Mouse (Mus musculus): ENCODE measurements around the gene Iqcf3. TPM values are rescaled to one million over a fixed set of nuclear protein-coding genes. Genes with fewer than 3 reads are reported as not detected.

The Iqcf3 gene
- polyA plus RNA-seq, 1 experiment from 2014 or later = not detected

DNA sequence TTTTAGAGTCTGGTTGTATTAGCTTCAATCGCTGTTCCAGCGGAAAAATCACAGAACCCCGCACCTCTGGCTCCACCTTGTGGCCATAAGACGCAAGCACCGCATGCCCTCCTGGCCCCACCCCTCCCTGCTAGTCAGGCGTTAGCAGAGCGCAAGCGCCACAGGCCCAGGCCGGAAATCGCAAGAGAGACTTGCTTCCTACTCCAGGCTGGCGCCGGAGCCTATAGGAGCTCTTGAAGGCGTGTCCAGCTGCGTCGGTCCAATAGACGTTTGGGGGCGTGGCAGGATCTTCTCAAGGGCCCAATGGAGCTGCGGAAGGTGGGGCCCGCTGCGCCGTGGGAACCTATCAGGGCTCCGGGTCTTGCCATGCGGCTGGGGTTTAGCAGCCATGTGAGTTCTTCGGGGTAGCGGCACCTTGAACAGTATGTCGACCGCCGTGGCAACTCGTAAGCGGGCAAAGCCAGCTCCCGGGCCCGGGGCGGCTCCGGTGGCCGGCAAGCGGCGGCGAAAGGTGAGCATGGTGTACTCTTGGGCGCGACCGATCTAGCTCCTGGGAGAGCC lies 84.4 kb downstream of the Iqcf3 start, which contains the start of gene Parp3:
Gene Parp3, minus strand, starts transcription at position 26 of the 561 bp plus-strand sequence.
- Histone ChIP-seq H3K36me3 (peaks cover 16% of the 10 kb centered on the region), H3K4me2 (peak within 1 kb of the TSS; percentile 96), H3K27me3 (replicated peaks) (no peaks in the 10 kb centered on the region), H3K9ac (replicated peaks) (peak within 1 kb of the TSS; percentile 62), H3K4me1 (peaks cover 44% of the 10 kb centered on the region), H3K9me3 (replicated peaks) (no peaks in the 10 kb centered on the region), H3K4me3 (replicated peaks) (peak within 1 kb of the TSS; percentile 89), H3K27ac (replicated peaks) (peak within 1 kb of the TSS; percentile 43)
- WGBS = under 1% methylated on average over 41 of the region's 41 CpGs
- peak; percentile 97 for ATAC-seq (ENCODE audit: low FRiP score)

DNA sequence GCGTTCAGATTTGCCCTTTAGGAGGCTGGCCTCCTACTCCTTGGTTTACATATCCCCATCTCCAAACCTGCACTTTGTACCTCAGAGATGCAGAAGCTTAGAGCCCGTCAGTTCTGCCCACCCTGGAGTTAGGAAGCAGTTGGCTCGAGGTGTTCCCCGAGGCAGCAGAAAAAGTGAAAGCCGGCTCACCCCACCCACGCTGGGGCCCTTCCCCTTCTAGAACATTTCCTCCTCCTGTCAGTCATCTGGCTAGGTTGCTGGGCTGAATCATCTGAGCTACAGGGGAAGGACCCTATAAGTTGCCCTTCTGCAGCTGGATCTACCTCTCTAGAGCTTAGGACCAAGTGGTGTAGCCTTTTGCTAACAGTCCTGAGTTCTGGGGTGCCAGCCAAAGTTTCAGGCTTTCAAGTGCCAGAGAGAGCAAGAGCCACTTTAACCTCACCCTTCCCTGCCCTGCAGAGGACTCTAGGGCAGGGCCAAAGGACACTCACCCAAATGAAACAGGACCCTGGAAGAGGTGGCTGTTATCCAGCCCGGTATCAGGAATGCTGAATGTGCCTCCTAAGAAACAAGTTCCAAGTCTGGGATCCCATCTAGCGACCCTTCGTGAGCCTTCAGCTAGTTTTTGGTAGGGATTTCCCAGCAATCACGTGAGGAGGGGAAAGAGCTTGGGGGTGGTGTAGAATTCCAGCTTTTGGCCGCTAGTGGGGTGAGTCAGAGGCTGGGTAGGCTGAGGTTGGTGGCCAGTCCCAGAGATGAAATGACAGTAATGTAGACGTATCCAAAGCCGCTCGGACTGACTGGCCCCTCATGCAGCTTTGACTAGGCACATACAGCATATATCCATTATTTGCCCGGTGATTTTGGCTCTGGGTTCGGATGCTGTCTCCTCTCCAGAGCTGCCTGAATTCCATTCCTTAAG lies 85.2 kb downstream of the Iqcf3 start:
- ATAC-seq (ENCODE audit: low FRiP score) = no peak; the same call in 1 of the 2 replicates
- Histone ChIP-seq H3K36me3 (peaks cover 10% of the 10 kb centered on the region), H3K9ac (replicated peaks) (0 out of 2 replicates have a peak overlapping the region, but pooled peaks have one; percentile 6), H3K9me3 (replicated peaks) (no peaks in the 10 kb centered on the region), H3K27me3 (replicated peaks) (no peaks in the 10 kb centered on the region), H3K27ac (replicated peaks) (peak overlapping the region; percentile 43), H3K4me2 (peak overlapping the region; percentile 41), H3K4me3 (replicated peaks) (peak overlapping the region; percentile 89; the same call in 1 of the 2 replicates), H3K4me1 (peaks cover 44% of the 10 kb centered on the region)
- WGBS = 37% methylated on average over 16 of the region's 16 CpGs

DNA sequence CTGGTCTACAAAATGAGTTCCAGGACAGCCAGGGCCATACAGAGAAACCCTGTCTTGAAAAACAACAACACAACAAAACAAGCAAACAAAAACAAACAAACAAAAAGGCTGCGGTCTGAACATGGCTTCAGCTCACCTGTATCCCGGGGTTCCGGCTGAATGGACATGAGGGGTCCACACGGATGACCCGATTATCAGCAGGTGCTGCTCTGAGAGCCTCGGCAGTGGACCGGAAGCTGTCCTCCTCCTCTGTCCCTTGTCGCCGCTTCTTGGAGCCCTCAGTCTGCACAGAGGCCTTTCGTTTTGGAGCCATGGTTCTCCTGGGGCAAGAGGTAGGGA lies 85.8 kb downstream of the Iqcf3 start, which contains the start of gene Rrp9:
Gene Rrp9, plus strand, starts transcription at position 301 of the 339 bp plus-strand sequence.
- Histone ChIP-seq H3K4me1 (peaks cover 44% of the 10 kb centered on the region), H3K27ac (replicated peaks) (peak within 1 kb of the TSS; percentile 43), H3K9ac (replicated peaks) (0 out of 2 replicates have a peak within 1 kb of the TSS, but pooled peaks have one; percentile 6), H3K27me3 (replicated peaks) (no peaks in the 10 kb centered on the region), H3K4me3 (replicated peaks) (peak within 1 kb of the TSS; percentile 89; the same call in 1 of the 2 replicates), H3K36me3 (peaks cover 4% of the 10 kb centered on the region), H3K9me3 (replicated peaks) (no peaks in the 10 kb centered on the region), H3K4me2 (peak within 1 kb of the TSS; percentile 41)
- ATAC-seq (ENCODE audit: low FRiP score) = no peak
- 94% methylated on average over 10 of the region's 10 CpGs for WGBS

DNA sequence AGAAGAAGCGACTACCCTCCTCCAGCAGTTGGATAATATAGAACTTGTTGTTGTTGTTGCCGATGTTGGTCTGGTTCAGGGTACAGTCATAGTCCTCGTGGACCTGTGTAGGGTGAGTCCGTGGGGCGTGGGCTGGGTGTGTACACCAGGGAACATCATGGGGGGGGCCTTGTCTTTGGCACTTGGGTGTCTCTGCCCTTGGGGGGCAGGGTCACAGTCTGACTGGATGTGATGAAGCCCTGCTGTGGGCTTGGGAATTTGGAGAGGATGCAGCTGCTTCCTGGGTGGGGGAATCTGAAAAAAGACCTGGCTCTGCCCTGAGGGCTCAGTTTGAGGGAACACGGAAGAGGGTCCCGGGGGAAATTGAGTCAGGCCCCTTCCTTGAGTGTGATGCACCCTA lies 86.4 kb downstream of the Iqcf3 start:
- peak overlapping the region; percentile 5; the same call in 1 of the 2 replicates for H3K4me2 ChIP-seq
- no peak overlapping the region for H3K4me3 ChIP-seq (replicated peaks)
- H3K4me1 ChIP-seq = peaks cover 44% of the 10 kb centered on the region
- no peak overlapping the region for H3K27ac ChIP-seq (replicated peaks)
- H3K9ac ChIP-seq (replicated peaks) = no peak overlapping the region
- no peaks in the 10 kb centered on the region for H3K9me3 ChIP-seq (replicated peaks)
- ATAC-seq (ENCODE audit: low FRiP score) = no peak
- H3K27me3 ChIP-seq (replicated peaks) = no peaks in the 10 kb centered on the region
- H3K36me3 ChIP-seq = no peaks in the 10 kb centered on the region; the same call in 1 of the 2 replicates
- WGBS = 80% methylated on average over 7 of the region's 7 CpGs

DNA sequence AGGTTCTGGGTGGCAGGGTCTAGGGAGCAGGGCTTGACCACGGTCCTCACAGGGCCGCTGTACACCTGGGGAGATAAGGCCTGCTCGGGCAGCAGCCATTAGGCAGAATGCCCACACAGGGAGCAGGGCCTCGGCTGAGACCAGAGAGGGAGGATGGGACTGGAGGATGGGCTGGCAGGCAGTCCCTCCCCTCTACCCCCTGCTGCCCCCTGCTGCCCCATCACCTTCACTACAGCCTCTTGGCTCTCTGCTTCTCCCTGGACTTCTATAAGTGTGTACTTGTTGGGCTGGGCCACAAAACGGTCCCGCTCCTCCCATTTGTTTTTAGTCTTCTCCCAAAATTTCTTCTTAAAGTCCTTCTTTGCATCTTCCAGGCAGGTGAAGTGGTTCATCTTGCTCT lies 87.0 kb downstream of the Iqcf3 start:
- WGBS = 8% methylated on average over 6 of the region's 6 CpGs
- Histone ChIP-seq H3K36me3 (no peaks in the 10 kb centered on the region; the same call in 1 of the 2 replicates), H3K27ac (replicated peaks) (no peak overlapping the region), H3K4me1 (peaks cover 40% of the 10 kb centered on the region), H3K9ac (replicated peaks) (no peak overlapping the region), H3K4me3 (replicated peaks) (no peak overlapping the region), H3K27me3 (replicated peaks) (no peaks in the 10 kb centered on the region), H3K9me3 (replicated peaks) (no peaks in the 10 kb centered on the region), H3K4me2 (peak overlapping the region; percentile 26)
- no peak for ATAC-seq (ENCODE audit: low FRiP score)

DNA sequence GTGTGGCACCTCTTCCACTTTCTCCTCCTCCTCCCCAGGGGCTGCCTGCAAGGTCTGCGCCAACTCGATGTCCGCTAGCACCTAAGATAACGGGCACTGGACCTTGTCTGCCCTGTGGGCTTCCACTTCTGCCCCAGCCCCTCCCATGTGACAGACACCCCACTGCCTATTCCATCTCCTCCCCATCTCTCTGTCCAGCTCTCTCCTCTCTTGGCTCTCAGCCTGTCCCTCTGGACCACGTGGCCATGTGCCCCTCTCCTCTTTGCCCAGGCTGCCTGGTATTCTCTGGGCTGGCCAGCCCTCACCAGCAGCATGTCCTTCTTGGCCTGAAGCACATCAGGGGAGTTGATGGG lies 87.7 kb downstream of the Iqcf3 start:
- no peak overlapping the region for H3K27ac ChIP-seq (replicated peaks)
- WGBS = 81% methylated on average over 5 of the region's 5 CpGs
- no peaks in the 10 kb centered on the region for H3K9me3 ChIP-seq (replicated peaks)
- H3K9ac ChIP-seq (replicated peaks) = no peak overlapping the region
- peaks cover 36% of the 10 kb centered on the region for H3K4me1 ChIP-seq
- no peak for ATAC-seq (ENCODE audit: low FRiP score)
- no peak overlapping the region for H3K4me2 ChIP-seq
- H3K4me3 ChIP-seq (replicated peaks) = no peak overlapping the region
- no peaks in the 10 kb centered on the region for H3K27me3 ChIP-seq (replicated peaks)
- no peaks in the 10 kb centered on the region for H3K36me3 ChIP-seq

DNA sequence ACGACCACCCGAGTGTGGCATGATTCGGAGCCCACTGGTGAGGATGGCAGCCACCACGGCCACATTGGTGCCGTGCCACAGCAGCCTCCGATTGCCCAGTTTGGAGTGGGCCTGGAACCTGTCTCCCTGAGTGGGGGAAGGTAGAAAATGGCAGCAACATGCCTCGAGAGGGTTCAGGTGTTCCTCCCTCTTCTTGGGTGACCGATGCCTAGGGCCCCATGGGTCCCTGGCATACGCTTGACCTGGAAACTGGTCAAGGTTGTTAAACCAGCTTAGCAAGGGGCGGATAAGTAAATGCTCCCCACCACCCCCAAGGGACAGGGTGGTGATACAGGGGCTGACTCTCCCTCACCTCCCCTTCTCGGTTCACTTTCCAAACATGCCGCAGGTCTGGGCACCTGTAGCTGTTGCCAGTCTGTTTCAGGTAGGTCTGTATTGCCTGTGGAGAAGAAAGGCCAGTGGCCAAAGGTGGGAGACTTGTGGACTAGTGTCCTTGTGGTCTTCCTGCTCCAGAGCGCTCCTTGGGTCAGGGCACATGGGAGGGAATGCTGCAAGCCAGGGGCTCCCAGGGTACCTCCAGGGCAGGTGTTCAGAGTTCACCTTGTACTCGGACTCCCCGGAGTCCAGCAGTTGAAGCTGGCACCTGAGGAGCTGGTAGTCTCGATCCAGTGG lies 88.2 kb downstream of the Iqcf3 start:
- Histone ChIP-seq H3K9ac (replicated peaks) (no peak overlapping the region), H3K36me3 (no peaks in the 10 kb centered on the region), H3K9me3 (replicated peaks) (no peaks in the 10 kb centered on the region), H3K4me1 (peaks cover 31% of the 10 kb centered on the region), H3K4me3 (replicated peaks) (no peak overlapping the region), H3K27me3 (replicated peaks) (no peaks in the 10 kb centered on the region), H3K27ac (replicated peaks) (no peak overlapping the region), H3K4me2 (no peak overlapping the region)
- 92% methylated on average over 16 of the region's 16 CpGs for WGBS
- ATAC-seq (ENCODE audit: low FRiP score) = no peak

DNA sequence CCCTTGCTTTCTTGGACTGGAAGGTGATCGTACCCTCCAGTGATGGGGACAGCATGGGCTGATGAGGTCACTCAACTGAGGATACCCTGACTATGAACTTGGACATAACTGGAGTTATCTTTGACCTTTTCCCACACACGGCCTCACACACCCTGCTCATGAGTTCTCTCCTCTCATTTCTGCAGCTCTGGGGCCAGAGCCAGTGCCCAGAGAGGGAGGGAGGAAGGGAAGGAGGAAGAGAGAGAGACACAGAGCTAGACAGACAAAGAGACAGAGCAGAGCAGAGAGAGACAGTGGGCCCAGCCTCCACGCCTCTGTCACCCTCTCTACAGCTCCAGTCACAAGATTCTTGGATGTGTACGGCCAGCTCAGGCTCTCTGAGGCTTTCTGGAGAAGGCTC lies 89.1 kb downstream of the Iqcf3 start:
- H3K9me3 ChIP-seq (replicated peaks) = no peaks in the 10 kb centered on the region
- H3K27ac ChIP-seq (replicated peaks) = no peak overlapping the region
- H3K9ac ChIP-seq (replicated peaks) = no peak overlapping the region
- H3K4me2 ChIP-seq = no peak overlapping the region
- H3K36me3 ChIP-seq = no peaks in the 10 kb centered on the region
- peaks cover 23% of the 10 kb centered on the region for H3K4me1 ChIP-seq
- no peak overlapping the region for H3K4me3 ChIP-seq (replicated peaks)
- no peak for ATAC-seq (ENCODE audit: low FRiP score)
- H3K27me3 ChIP-seq (replicated peaks) = no peaks in the 10 kb centered on the region
- 81% methylated on average over 4 of the region's 4 CpGs for WGBS

DNA sequence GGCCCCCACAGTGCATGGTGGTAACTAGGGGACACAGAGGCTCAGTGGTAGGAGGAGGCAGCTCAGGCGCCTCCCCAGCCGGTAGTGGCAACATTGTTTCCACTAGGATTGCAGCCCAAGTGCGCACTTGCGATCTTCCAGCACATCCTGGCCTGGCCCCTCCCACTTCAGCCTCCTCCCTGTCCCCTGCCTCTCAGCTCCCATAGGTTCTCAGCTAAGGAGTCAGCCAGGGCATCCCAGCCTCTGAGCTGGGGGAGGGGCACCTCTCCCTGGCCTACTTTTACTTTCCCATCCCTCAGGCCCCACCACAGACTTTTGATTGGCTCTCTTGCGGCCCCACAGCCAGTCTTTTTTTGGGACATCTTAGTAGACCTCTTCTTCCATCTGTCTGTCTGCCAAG lies 89.5 kb downstream of the Iqcf3 start:
- WGBS = 19% methylated on average over 5 of the region's 5 CpGs
- no peak overlapping the region for H3K9ac ChIP-seq (replicated peaks)
- H3K27me3 ChIP-seq (replicated peaks) = no peaks in the 10 kb centered on the region
- no peaks in the 10 kb centered on the region for H3K36me3 ChIP-seq
- H3K4me1 ChIP-seq = peaks cover 23% of the 10 kb centered on the region
- H3K27ac ChIP-seq (replicated peaks) = no peak overlapping the region
- ATAC-seq (ENCODE audit: low FRiP score) = no peak
- no peak overlapping the region for H3K4me3 ChIP-seq (replicated peaks)
- no peaks in the 10 kb centered on the region for H3K9me3 ChIP-seq (replicated peaks)
- no peak overlapping the region for H3K4me2 ChIP-seq

DNA sequence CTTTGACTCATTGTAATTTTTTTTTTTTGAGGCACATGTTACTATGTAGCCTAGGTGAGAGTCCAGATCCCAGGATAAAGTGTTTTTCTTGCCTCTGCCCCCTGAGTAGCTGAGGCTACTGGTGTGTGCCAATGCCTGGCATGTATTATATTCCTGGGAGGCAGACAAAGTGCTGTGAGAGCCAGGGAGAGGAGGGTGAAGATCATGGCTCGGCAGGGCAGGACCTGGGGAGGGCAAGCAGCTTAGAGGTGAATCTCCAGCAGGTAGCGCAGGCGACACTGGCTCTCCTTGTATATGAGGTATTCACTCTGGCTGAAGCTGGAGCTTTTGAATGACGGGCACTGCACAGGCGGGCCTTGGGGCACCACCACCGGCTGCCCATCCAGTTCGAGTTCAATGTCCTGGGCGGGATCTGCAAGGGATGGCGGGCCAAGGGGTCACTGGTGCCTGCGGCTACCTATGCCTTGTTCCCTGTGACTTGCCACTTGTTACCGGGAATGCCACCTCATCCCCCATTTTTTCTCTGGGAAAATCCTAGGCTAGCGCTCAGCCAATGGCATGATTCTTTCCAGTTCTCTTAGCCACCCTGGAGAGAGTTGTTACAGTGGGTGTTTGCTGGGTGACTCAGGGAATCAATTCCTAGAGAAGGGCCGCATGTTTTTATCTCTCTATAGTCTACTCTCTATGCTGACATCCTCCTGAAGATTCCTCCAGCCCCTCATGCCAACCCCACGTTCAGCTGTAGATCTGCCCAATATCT lies 90.3 kb downstream of the Iqcf3 start:
- Histone ChIP-seq H3K4me3 (replicated peaks) (no peak overlapping the region), H3K4me1 (peaks cover 18% of the 10 kb centered on the region), H3K27ac (replicated peaks) (no peak overlapping the region), H3K4me2 (no peak overlapping the region), H3K36me3 (no peaks in the 10 kb centered on the region), H3K27me3 (replicated peaks) (no peaks in the 10 kb centered on the region), H3K9ac (replicated peaks) (no peak overlapping the region), H3K9me3 (replicated peaks) (no peaks in the 10 kb centered on the region)
- 67% methylated on average over 14 of the region's 14 CpGs for WGBS
- ATAC-seq (ENCODE audit: low FRiP score) = no peak

DNA sequence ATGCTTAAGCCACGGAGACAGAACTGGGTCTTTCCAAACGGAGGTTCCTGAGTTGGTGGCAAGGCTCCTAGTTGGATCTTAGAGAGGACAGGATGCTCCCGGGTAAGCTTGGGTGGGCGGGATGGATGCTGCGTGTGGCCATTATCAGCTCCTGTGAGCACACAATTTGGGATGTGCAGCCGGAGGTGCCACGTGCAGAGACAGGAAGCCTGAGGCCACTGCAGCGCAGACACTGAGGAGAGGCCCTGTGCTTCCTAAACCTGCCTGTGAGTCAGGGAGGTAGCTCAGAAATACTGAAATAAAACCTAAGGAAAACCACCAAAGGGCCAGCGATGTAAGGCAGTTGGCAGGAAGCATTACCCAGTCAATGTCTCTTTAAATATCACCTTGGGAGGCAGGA lies 91.7 kb downstream of the Iqcf3 start:
- Histone ChIP-seq H3K27ac (replicated peaks) (no peak overlapping the region), H3K4me2 (no peak overlapping the region), H3K4me1 (peaks cover 24% of the 10 kb centered on the region), H3K27me3 (replicated peaks) (no peaks in the 10 kb centered on the region), H3K9ac (replicated peaks) (no peak overlapping the region), H3K36me3 (no peaks in the 10 kb centered on the region), H3K4me3 (replicated peaks) (no peak overlapping the region), H3K9me3 (replicated peaks) (no peaks in the 10 kb centered on the region)
- 78% methylated on average over 9 of the region's 9 CpGs for WGBS
- no peak for ATAC-seq (ENCODE audit: low FRiP score)
